Mouse (Mus musculus): ENCODE results near the gene Lta. TPM values are rescaled to one million over a fixed set of nuclear protein-coding genes. Genes with fewer than 3 reads are reported as not detected.

The Lta gene
- total RNA-seq (2014; fragmentation: Nextera tagmentation) (not detected in 2 replicates), total RNA-seq (2017) (0.12 TPM in 1 of 2 replicates, not detected in the other), polyA plus RNA-seq (2012) (not detected in 2 replicates)

DNA sequence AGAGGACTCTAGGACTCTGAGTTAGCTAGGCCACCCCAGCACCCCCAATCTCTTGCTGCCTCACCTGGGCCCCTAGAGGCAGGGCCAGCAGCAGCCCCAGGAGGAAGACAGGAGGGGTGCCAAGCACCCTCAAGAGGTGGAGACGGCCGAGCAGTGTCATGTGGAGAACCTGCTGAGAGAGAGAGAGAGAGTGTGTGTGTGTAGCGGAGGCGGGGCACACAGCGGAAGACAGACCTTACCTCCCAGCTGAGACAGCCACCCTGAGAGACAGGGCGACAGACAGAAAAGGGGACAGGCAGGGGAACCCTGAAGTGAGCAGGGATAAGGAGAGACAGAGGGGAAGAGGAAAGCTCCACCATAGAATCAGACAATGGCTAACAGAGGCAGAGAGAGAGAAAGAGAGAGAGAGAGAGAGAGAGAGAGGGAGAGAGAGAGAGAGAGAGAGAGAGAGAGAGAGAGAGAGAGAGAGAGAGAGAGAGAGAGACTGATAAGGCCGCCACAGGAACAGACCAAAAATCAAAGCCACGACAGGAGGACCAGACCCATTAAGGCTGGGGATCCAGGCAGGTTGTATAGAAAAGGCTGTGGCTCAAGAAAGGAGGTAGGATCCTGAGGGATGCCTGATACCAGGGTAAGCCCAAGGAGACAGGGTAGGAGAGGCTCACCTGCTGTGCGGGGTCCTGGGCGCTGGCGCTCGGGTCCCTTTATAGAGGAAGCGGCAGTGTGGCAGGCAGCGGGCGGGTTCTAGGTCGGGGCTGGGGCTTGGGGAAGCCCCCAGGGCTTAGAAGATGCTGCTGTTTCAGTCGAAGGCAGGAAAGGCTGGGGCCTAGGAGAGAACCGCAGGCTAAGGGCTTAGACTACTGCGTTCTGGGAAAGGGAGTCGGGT is at the start of gene Lta:
TSS of gene Lta (minus strand) at position 858 of the 886 bp plus-strand sequence.
- no peaks in the 10 kb centered on the region for H3K36me3 ChIP-seq (replicated peaks)
- TF ChIP-seq CTCF (IDR thresholded peaks at IDR 0.05; ENCODE audit: low read depth, low read length) (no peak), GATA1 (IDR thresholded peaks at IDR 0.05; ENCODE audit: borderline replicate concordance, low read length) (no peak), TAL1 (conservative IDR thresholded peaks at IDR 0.05; ENCODE audit: low read depth, low read length) (no peak), GATA2 (IDR thresholded peaks at IDR 0.05; ENCODE audit: borderline replicate concordance, low read depth, low read length) (no peak)
- peaks cover 81% of the 10 kb centered on the region for H3K27me3 ChIP-seq (ENCODE audit: insufficient read depth, low read length)
- no peaks in the 10 kb centered on the region for H3K9me3 ChIP-seq (replicated peaks)
- DNase-seq (ENCODE audit: low spot score) (no peak), ATAC-seq (ENCODE audit: extremely low read depth, insufficient number of reproducible peaks, low FRiP score, poor library complexity, severe bottlenecking) (no peak)
- H3K4me3 ChIP-seq (ENCODE audit: low read depth, low read length): no peak within 1 kb of the TSS
- peaks cover 36% of the 10 kb centered on the region for H3K4me1 ChIP-seq (ENCODE audit: insufficient read depth, low read depth, low read length)

DNA sequence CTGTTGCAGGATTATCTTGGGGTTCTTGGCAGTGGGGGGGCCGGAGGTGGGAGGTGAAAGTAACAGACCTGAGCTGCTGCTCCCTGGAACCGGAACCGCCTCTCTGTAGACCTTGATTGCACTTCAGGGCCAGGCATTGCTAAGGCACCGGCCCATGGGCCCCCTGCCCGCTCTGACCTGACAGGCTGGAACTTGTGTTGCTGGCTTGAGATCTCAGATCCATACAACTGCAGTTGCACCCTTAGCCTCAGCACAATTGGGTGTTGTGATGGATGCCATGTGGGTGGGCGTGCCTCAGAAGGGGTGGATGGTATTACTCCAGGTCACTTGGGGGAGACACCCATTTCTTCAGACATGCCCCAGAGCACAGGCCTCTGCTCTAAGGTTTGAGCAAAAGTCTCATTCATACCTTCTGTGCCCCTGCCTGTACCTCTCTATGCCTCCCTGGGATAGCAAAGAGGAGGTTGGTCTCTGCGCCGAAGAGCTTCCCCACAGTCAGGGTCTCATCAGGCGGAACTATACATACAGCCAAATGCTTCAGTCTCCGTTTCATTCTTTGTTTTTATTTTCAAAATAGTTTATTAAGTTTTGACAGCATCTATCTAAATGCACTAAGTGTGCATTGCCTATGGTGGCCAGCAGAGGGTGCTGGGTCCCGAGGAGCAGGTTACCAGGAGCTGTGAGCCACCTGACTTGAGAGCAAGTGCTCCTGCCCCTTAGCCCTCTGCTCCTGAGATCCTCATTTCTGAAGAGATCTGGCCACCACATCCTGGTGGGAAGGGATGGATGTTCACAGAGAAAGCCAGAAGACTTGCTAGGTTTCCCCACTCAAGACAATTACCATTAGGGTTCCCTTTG is 49.3 kb upstream of the Lta start:
- no peaks in the 10 kb centered on the region for H3K27me3 ChIP-seq (ENCODE audit: insufficient read depth, low read length)
- ATAC-seq (ENCODE audit: extremely low read depth, insufficient number of reproducible peaks, low FRiP score, poor library complexity, severe bottlenecking) (no peak), DNase-seq (ENCODE audit: low spot score) (no peak)
- H3K9me3 ChIP-seq (replicated peaks): no peaks in the 10 kb centered on the region
- H3K4me3 ChIP-seq (ENCODE audit: low read depth, low read length): no peak overlapping the region
- peaks cover 66% of the 10 kb centered on the region for H3K4me1 ChIP-seq (ENCODE audit: insufficient read depth, low read depth, low read length)
- H3K36me3 ChIP-seq (replicated peaks): peaks cover 53% of the 10 kb centered on the region
- TF ChIP-seq POLR2AphosphoS5 (IDR thresholded peaks at IDR 0.05; ENCODE audit: insufficient replicate concordance, low read depth, low read length) (peak; percentile 82; the same call in 1 of the 2 replicates), TAL1 (conservative IDR thresholded peaks at IDR 0.05; ENCODE audit: low read depth, low read length) (no peak), CTCF (IDR thresholded peaks at IDR 0.05; ENCODE audit: low read depth, low read length) (peak; percentile 89)

DNA sequence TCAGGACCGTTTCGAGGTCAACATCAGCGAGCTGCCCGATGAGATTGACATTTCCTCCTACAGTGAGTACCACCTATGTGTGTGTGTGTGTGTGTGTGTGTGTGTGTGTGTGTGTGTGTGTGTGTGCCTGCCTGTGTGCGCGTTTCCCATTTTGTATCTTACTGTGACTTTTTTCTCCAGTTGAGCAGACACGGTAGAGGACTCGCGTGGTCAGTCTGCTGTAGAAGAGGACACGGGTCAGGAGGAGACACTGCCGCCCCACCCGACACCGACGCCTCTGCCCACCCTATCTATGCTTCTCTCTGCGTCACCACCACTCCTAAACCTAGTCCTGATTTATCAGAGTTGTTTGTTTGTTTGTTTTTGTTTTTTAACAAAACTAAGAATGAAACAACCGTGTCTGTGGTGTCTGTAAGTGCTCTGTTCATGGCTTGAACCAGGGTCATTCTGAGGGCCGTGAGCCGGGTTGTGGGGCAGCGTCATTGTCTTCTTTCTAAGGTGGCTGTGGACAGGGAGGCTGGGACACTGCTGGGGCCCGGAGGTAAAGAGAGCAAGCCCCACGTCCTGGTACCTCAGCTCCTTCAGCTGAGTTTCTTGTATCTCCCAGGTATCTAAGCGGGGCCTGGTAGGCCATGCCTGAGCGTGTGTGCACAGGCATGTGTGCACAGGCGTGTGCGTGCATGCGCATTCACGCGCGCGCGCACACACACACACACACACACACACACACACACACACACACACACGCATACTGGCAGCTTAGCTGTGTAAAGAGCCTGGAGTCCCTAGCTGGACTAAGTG is 48.3 kb upstream of the Lta start:
- H3K4me1 ChIP-seq (ENCODE audit: insufficient read depth, low read depth, low read length): peaks cover 67% of the 10 kb centered on the region
- no peaks in the 10 kb centered on the region for H3K27me3 ChIP-seq (ENCODE audit: insufficient read depth, low read length)
- H3K36me3 ChIP-seq (replicated peaks): peaks cover 62% of the 10 kb centered on the region
- no peak overlapping the region for H3K4me3 ChIP-seq (ENCODE audit: low read depth, low read length)
- no peak for TF ChIP-seq GATA2 (IDR thresholded peaks at IDR 0.05; ENCODE audit: borderline replicate concordance, low read depth, low read length)
- TF ChIP-seq POLR2AphosphoS5 (IDR thresholded peaks at IDR 0.05; ENCODE audit: insufficient replicate concordance, low read depth, low read length): no peak
- no peak for TF ChIP-seq TAL1 (conservative IDR thresholded peaks at IDR 0.05; ENCODE audit: low read depth, low read length)
- no peaks in the 10 kb centered on the region for H3K9me3 ChIP-seq (replicated peaks)
- no peak for ATAC-seq (ENCODE audit: extremely low read depth, insufficient number of reproducible peaks, low FRiP score, poor library complexity, severe bottlenecking)
- DNase-seq (ENCODE audit: low spot score): no peak

DNA sequence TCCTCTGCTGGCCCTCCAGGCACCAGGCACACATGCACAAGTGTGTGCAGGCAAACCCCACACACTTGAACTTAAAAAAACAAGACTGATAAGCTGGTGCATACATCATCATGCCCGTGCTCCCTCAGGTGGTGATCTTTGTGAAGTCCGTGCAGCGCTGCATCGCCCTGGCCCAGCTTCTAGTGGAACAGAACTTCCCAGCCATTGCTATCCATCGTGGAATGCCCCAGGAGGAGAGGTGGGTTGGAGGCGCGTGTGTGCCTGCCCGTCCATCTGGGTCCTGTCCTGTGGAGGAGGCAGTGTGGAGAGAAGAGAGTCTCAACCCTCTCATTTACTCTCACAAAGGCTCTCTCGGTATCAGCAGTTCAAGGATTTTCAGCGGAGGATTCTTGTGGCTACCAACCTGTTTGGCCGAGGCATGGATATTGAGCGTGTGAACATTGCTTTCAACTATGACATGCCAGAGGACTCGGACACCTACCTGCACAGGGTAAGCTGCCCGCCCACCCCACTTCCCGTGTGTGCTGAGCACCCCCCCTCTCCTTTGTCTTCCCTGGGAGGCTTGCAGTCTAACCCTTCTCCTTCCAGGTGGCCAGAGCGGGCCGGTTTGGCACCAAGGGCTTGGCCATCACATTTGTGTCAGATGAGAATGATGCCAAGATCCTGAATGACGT is 47.6 kb upstream of the Lta start:
- ATAC-seq (ENCODE audit: extremely low read depth, insufficient number of reproducible peaks, low FRiP score, poor library complexity, severe bottlenecking) (no peak), DNase-seq (ENCODE audit: low spot score) (no peak)
- Histone ChIP-seq H3K4me3 (ENCODE audit: low read depth, low read length) (no peak overlapping the region), H3K27me3 (ENCODE audit: insufficient read depth, low read length) (no peaks in the 10 kb centered on the region), H3K36me3 (replicated peaks) (peaks cover 70% of the 10 kb centered on the region), H3K9me3 (replicated peaks) (no peaks in the 10 kb centered on the region), H3K4me1 (ENCODE audit: insufficient read depth, low read depth, low read length) (peaks cover 69% of the 10 kb centered on the region)
- TF ChIP-seq CTCF (IDR thresholded peaks at IDR 0.05; ENCODE audit: low read depth, low read length) (no peak), POLR2AphosphoS5 (IDR thresholded peaks at IDR 0.05; ENCODE audit: insufficient replicate concordance, low read depth, low read length) (no peak), TAL1 (conservative IDR thresholded peaks at IDR 0.05; ENCODE audit: low read depth, low read length) (no peak), GATA1 (IDR thresholded peaks at IDR 0.05; ENCODE audit: borderline replicate concordance, low read length) (no peak), GATA2 (IDR thresholded peaks at IDR 0.05; ENCODE audit: borderline replicate concordance, low read depth, low read length) (no peak)

DNA sequence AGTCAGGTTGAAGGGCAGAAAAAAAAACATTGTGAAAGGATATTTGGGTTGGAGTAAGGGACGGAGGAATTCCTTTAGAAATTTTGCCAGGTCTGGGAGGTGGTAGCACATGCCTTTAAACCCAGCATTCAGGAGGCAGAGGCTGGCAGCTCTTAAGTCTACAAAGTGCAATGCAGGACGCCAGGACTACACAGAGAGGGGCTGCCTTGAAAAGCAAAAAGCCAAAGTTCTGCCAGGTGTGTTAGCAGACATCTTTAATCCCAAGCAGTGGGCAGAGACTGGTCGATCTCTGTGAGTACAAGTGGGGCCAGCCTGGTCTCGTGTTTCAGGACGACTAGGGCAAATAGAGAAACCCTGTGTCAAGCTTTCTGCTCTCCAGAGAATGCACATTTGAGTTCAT is 46.8 kb upstream of the Lta start:
- DNase-seq (ENCODE audit: low spot score): no peak
- H3K36me3 ChIP-seq (replicated peaks): peaks cover 77% of the 10 kb centered on the region
- H3K4me3 ChIP-seq (ENCODE audit: low read depth, low read length): no peak overlapping the region
- ATAC-seq (ENCODE audit: extremely low read depth, insufficient number of reproducible peaks, low FRiP score, poor library complexity, severe bottlenecking): no peak
- no peak for TF ChIP-seq GATA1 (IDR thresholded peaks at IDR 0.05; ENCODE audit: borderline replicate concordance, low read length)
- no peaks in the 10 kb centered on the region for H3K9me3 ChIP-seq (replicated peaks)
- peaks cover 71% of the 10 kb centered on the region for H3K4me1 ChIP-seq (ENCODE audit: insufficient read depth, low read depth, low read length)
- no peaks in the 10 kb centered on the region for H3K27me3 ChIP-seq (ENCODE audit: insufficient read depth, low read length)
